Mouse (Mus musculus) hindbrain, embryonic 11.5 days (tissue): Measurements from ENCODE around the gene Anapc5. TPM values are rescaled to one million over a fixed set of nuclear protein-coding genes. Genes with fewer than 3 reads are reported as not detected.

Source experiments
- ATAC-seq: fragments of 200-750 bp; cut with Nextera tagmentation; 2 replicates; pipeline ENCODE4 v1.8.0; 2017; ENCODE audit warnings: mild to moderate bottlenecking, moderate TSS enrichment, moderate library complexity; ENCODE audit not compliant: low FRiP score
- DNase-seq: peaks from one replicate; pipeline ENCODE4 v3.0.0-alpha.2; 2015; ENCODE audit warnings: low spot score
- H3K27ac ChIP-seq: fragments of 300-500 bp; sonication (generic); 2 replicates; pipeline ENCODE4 v1.5.1; 2014; ENCODE audit warnings: mild to moderate bottlenecking, low read depth, low read length
- H3K27me3 ChIP-seq: fragments of 300-500 bp; sonication (generic); 2 replicates; pipeline ENCODE4 v1.6.1; 2014; ENCODE audit warnings: mild to moderate bottlenecking, low read length, moderate library complexity, mixed read lengths; ENCODE audit not compliant: control insufficient read depth, insufficient read depth
- H3K36me3 ChIP-seq: fragments of 300-500 bp; sonication (generic); 2 replicates; pipeline ENCODE4 v1.6.1; 2014; ENCODE audit warnings: mild to moderate bottlenecking, low read length, moderate library complexity, mixed read lengths; ENCODE audit not compliant: control insufficient read depth, insufficient read depth
- H3K4me1 ChIP-seq: fragments of 300-500 bp; sonication (generic); replicated peaks from 2 replicates; pipeline ENCODE4 v1.6.1; 2014; ENCODE audit warnings: low read length, mixed read lengths; ENCODE audit not compliant: control insufficient read depth, insufficient read depth
- H3K4me2 ChIP-seq: fragments of 300-500 bp; sonication (generic); replicated peaks from 2 replicates; pipeline ENCODE4 v1.6.1; 2014; ENCODE audit warnings: mild to moderate bottlenecking, low read depth, low read length
- H3K4me3 ChIP-seq: fragments of 300-500 bp; sonication (generic); 2 replicates; pipeline ENCODE4 v1.5.1; 2014; ENCODE audit warnings: low read depth, low read length
- H3K9ac ChIP-seq: fragments of 300-500 bp; sonication (generic); 2 replicates; pipeline ENCODE4 v1.6.1; 2014; ENCODE audit warnings: low read depth, low read length
- H3K9me3 ChIP-seq: fragments of 300-500 bp; sonication (generic); 2 replicates; pipeline ENCODE4 v1.6.1; 2016; ENCODE audit warnings: low read length; ENCODE audit not compliant: control insufficient read depth
- WGBS: fragments of 180-500 bp; shearing (Covaris S2); extraction: QIAGEN DNeasy Blood & Tissue Kit; methylation state at CpG from one replicate; pipeline ENCODE4 v1.1.7; 2014; 5-methylcytosine and 5-hydroxymethylcytosine counted together
- polyA plus RNA-seq: library from polyadenylated mRNA; unstranded; fragments of >200 nt; fragmentation: Nextera tagmentation; extraction: Ambion mirVana; gene quantifications from 2 replicates; pipeline ENCODE4 v1.2.1, GENCODE M21; 2014

Anapc5 gene
- polyA plus RNA-seq, 1 experiment from 2014 or later, result 522 TPM

GRCm38 (mm10) chr5:122805503-122805902 is 15.6 kb downstream of the Anapc5 start:
- H3K27ac ChIP-seq, result no peak overlapping the region
- 65% methylated on average over 3 of the region's 3 CpGs for WGBS
- H3K27me3 ChIP-seq, result no peaks in the 10 kb centered on the region
- DNase-seq, result no peak
- ATAC-seq, result no peak
- peaks cover 18% of the 10 kb centered on the region for H3K36me3 ChIP-seq
- H3K4me1 ChIP-seq, result no peaks in the 10 kb centered on the region
- H3K9ac ChIP-seq, result no peak overlapping the region
- H3K4me2 ChIP-seq, result no peak overlapping the region
- no peaks in the 10 kb centered on the region for H3K9me3 ChIP-seq
- H3K4me3 ChIP-seq, result no peak overlapping the region

GRCm38 (mm10) chr5:122802706-122803105 is 18.4 kb downstream of the Anapc5 start:
- no peak overlapping the region for H3K4me2 ChIP-seq
- WGBS, result 85% methylated on average over 9 of the region's 9 CpGs
- ATAC-seq, result no peak

GRCm38 (mm10) chr5:122801684-122802083 is 19.5 kb downstream of the Anapc5 start:
- peaks cover 30% of the 10 kb centered on the region for H3K36me3 ChIP-seq

More at GRCm38 (mm10) chr5:122802706-122803105, 18.4 kb downstream of the Anapc5 start:
- H3K27me3 ChIP-seq, result no peaks in the 10 kb centered on the region
- no peaks in the 10 kb centered on the region for H3K9me3 ChIP-seq
- H3K9ac ChIP-seq, result no peak overlapping the region
- DNase-seq, result no peak
- no peak overlapping the region for H3K4me3 ChIP-seq
- H3K36me3 ChIP-seq, result peaks cover 29% of the 10 kb centered on the region
- H3K4me1 ChIP-seq, result no peaks in the 10 kb centered on the region
- no peak overlapping the region for H3K27ac ChIP-seq

GRCm38 (mm10) chr5:122800345-122801010 is 20.7 kb downstream of the Anapc5 start:
- ATAC-seq, result no peak
- Histone ChIP-seq H3K4me1 (no peaks in the 10 kb centered on the region), H3K4me2 (no peak overlapping the region), H3K27ac (no peak overlapping the region), H3K27me3 (no peaks in the 10 kb centered on the region), H3K4me3 (no peak overlapping the region), H3K9ac (no peak overlapping the region), H3K36me3 (peaks cover 34% of the 10 kb centered on the region), H3K9me3 (no peaks in the 10 kb centered on the region)
- no peak for DNase-seq
- WGBS, result 87% methylated on average over 13 of the region's 13 CpGs

More at GRCm38 (mm10) chr5:122801684-122802083, 19.5 kb downstream of the Anapc5 start:
- 93% methylated on average over 8 of the region's 8 CpGs for WGBS
- Histone ChIP-seq H3K9ac (no peak overlapping the region), H3K4me1 (no peaks in the 10 kb centered on the region), H3K9me3 (no peaks in the 10 kb centered on the region), H3K27ac (no peak overlapping the region), H3K4me2 (no peak overlapping the region), H3K4me3 (no peak overlapping the region), H3K27me3 (no peaks in the 10 kb centered on the region)
- DNase-seq, result no peak
- no peak for ATAC-seq

GRCm38 (mm10) chr5:122799379-122800344 is 21.5 kb downstream of the Anapc5 start:
- WGBS, result 91% methylated on average over 17 of the region's 17 CpGs
- DNase-seq (no peak), ATAC-seq (no peak)
- Histone ChIP-seq H3K4me3 (no peak overlapping the region), H3K4me2 (no peak overlapping the region), H3K9me3 (no peaks in the 10 kb centered on the region), H3K9ac (no peak overlapping the region), H3K27ac (0 out of 2 replicates have a peak overlapping the region, but pooled peaks have one; percentile 13), H3K4me1 (no peaks in the 10 kb centered on the region), H3K36me3 (peaks cover 38% of the 10 kb centered on the region), H3K27me3 (no peaks in the 10 kb centered on the region)

GRCm38 (mm10) chr5:122798557-122799378 is 22.4 kb downstream of the Anapc5 start:
- no peak overlapping the region for H3K4me2 ChIP-seq
- no peak overlapping the region for H3K27ac ChIP-seq
- DNase-seq (no peak), ATAC-seq (no peak)
- no peaks in the 10 kb centered on the region for H3K4me1 ChIP-seq
- H3K36me3 ChIP-seq, result peaks cover 38% of the 10 kb centered on the region
- H3K9ac ChIP-seq, result no peak overlapping the region
- 87% methylated on average over 17 of the region's 17 CpGs for WGBS
- no peaks in the 10 kb centered on the region for H3K9me3 ChIP-seq
- no peak overlapping the region for H3K4me3 ChIP-seq
- no peaks in the 10 kb centered on the region for H3K27me3 ChIP-seq

- no peaks in the 10 kb centered on the region for H3K27me3 ChIP-seq
- no peak overlapping the region for H3K4me2 ChIP-seq
- H3K9ac ChIP-seq, result no peak overlapping the region
- H3K27ac ChIP-seq, result no peak overlapping the region
- H3K36me3 ChIP-seq, result peaks cover 38% of the 10 kb centered on the region
- H3K4me3 ChIP-seq, result no peak overlapping the region
- no peak for DNase-seq
- H3K4me1 ChIP-seq, result no peaks in the 10 kb centered on the region
- WGBS, result 95% methylated on average over 3 of the region's 3 CpGs
- no peak for ATAC-seq
- no peaks in the 10 kb centered on the region for H3K9me3 ChIP-seq
These were observed 23.3 kb downstream of the Anapc5 start for GRCm38 (mm10) chr5:122797866-122798265.

- H3K36me3 ChIP-seq, result peaks cover 17% of the 10 kb centered on the region
These were observed 32.4 kb downstream of the Anapc5 start for GRCm38 (mm10) chr5:122788696-122789095.

More at GRCm38 (mm10) chr5:122788696-122789095, 32.4 kb downstream of the Anapc5 start:
- 88% methylated on average over 2 of the region's 2 CpGs for WGBS
- H3K4me1 ChIP-seq, result no peaks in the 10 kb centered on the region
- H3K9ac ChIP-seq, result no peak overlapping the region
- H3K4me3 ChIP-seq, result no peak overlapping the region
- H3K27ac ChIP-seq, result no peak overlapping the region
- H3K4me2 ChIP-seq, result no peak overlapping the region
- no peaks in the 10 kb centered on the region for H3K27me3 ChIP-seq
- no peak for ATAC-seq
- H3K9me3 ChIP-seq, result no peaks in the 10 kb centered on the region
- DNase-seq, result no peak
